Mouse (Mus musculus) heart, adult 2 months (tissue): ENCODE measurements around the gene Odf3l1. TPM values are rescaled to one million over a fixed set of nuclear protein-coding genes. Genes with fewer than 3 reads are reported as not detected.
"Not testable (repeated sequence)": the region's sequence is repeated elsewhere in the genome, so short reads cannot be mapped to it uniquely, and the experiment has no call there.

Experiments used
- DNase-seq, 2 experiments: peaks; one replicate each; pipeline ENCODE4 v3.0.0; 2021
- H3K27ac ChIP-seq: fragments of 200-600 bp; 2 replicates; pipeline ENCODE4 v1.8.1; 2022
- H3K27me3 ChIP-seq: fragments of 200-500 bp; 2 replicates; pipeline ENCODE4 v1.6.1; 2012; ENCODE audit warnings: mild to moderate bottlenecking, low read length, inconsistent platforms, mixed read lengths; ENCODE audit not compliant: control insufficient read depth, insufficient read depth
- H3K36me3 ChIP-seq: fragments of 200-500 bp; 2 replicates; pipeline ENCODE4 v1.6.1; 2012; ENCODE audit warnings: low read length, inconsistent platforms; ENCODE audit not compliant: control insufficient read depth, insufficient read depth
- H3K4me1 ChIP-seq: fragments of 200-500 bp; 2 replicates; pipeline ENCODE4 v1.6.1; 2011; ENCODE audit warnings: low read length; ENCODE audit not compliant: control insufficient read depth, insufficient read depth
- H3K4me3 ChIP-seq: fragments of 200-600 bp; 2 replicates; pipeline ENCODE4 v1.8.1; 2022
- H3K79me2 ChIP-seq: fragments of 200-500 bp; replicated peaks from 2 replicates; pipeline ENCODE4 v1.6.1; 2012; ENCODE audit warnings: mild to moderate bottlenecking, inconsistent platforms, low read length, moderate library complexity, mixed read lengths; ENCODE audit not compliant: control insufficient read depth, insufficient read depth
- H3K9ac ChIP-seq: fragments of 200-500 bp; 2 replicates; pipeline ENCODE4 v1.6.1; 2012; ENCODE audit warnings: low read depth, mild to moderate bottlenecking, control low read depth, inconsistent platforms, low read length, mixed read lengths
- CTCF ChIP-seq: fragments of 200-600 bp; IDR thresholded peaks from 2 replicates; pipeline ENCODE4 v1.8.1; 2022; ENCODE audit warnings: antibody characterized with exemption, mild to moderate bottlenecking, moderate library complexity
- EP300 ChIP-seq: fragments of 200-500 bp; IDR thresholded peaks from 2 replicates; pipeline ENCODE4 v1.6.1; 2011; ENCODE audit warnings: low read depth, low read length, control low read depth; ENCODE audit not compliant: insufficient read depth
- POLR2A ChIP-seq: fragments of 200-500 bp; IDR thresholded peaks from 2 replicates; pipeline ENCODE4 v1.6.1; 2011; ENCODE audit warnings: mild to moderate bottlenecking, low read depth, low read length, control low read depth; ENCODE audit not compliant: insufficient read depth
- WGBS: fragments of 180-500 bp; shearing (Covaris S2); methylation state at CpG from one replicate; pipeline ENCODE4 v1.1.7; 2018; 5-methylcytosine and 5-hydroxymethylcytosine counted together
- intact Hi-C: fragments of 180-260 bp; cut with DNase I; formaldehyde crosslinking; loops from one replicate; pipeline ENCODE4 v1.15.1; 2025
- long read RNA-seq: library from polyadenylated mRNA; stranded (forward); transcript quantifications from one replicate; pipeline ENCODE4 v2.0.0, GENCODE M21; 2021
- polyA plus RNA-seq: library from polyadenylated mRNA; depleted of rRNA; stranded (reverse); fragments of >200 nt; gene quantifications from 2 replicates; pipeline ENCODE4 v1.2.3, GENCODE M21; 2012; rRNA removed
- total RNA-seq, 2 experiments: library from RNA; stranded (reverse); gene quantifications; 2 replicates each; pipeline ENCODE4 v1.2.3; 2021

The Odf3l1 gene
- total RNA-seq (not detected), polyA plus RNA-seq (1.5 and 1.6 TPM in 2 replicates)
- long read RNA-seq: 0 reads

DNA sequence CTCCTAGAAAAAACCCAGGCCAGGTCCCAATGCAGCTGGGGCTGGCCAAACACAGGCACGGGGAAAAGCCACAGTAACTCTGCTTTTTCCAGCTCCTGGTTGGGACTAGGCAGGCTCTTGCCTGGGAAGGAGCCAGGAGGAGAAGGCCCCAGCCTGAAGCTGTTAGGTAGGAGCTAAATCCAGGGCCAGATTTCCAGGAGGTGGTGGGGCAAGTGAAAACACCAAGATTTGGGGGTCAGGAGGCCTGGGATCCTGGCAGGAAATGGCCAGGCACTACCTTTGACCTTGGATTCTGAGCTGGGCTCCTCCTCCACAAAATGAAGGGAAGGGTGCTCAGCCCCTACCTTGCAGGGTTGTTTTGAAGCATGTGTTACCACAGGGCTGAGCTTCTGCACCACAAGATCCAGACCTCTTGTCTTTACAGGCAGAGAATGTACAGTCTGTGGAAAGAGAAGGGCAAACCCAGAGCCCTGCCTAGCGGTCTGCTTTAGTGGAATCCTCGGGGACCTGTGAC, at the start of gene Odf3l1:
Odf3l1 (minus strand) TSS at position 464 of the 514 bp plus-strand sequence.
- intact Hi-C loops: no loop called here
- DNase-seq: peak in 1 of 2 experiments; percentile 48
- Histone ChIP-seq H3K4me1 (peaks cover 9% of the 10 kb centered on the region), H3K79me2 (no peaks in the 10 kb centered on the region), H3K27me3 (no peaks in the 10 kb centered on the region), H3K4me3 (peak within 1 kb of the TSS; percentile 57), H3K27ac (peak within 1 kb of the TSS; percentile 72), H3K9ac (peak within 1 kb of the TSS; percentile 62), H3K36me3 (no peaks in the 10 kb centered on the region)
- TF ChIP-seq CTCF (no peak), POLR2A (no peak), EP300 (0 out of 2 replicates have a peak, but pooled peaks have one; percentile 7)
- 13% methylated on average over 3 of the region's 3 CpGs for WGBS

DNA sequence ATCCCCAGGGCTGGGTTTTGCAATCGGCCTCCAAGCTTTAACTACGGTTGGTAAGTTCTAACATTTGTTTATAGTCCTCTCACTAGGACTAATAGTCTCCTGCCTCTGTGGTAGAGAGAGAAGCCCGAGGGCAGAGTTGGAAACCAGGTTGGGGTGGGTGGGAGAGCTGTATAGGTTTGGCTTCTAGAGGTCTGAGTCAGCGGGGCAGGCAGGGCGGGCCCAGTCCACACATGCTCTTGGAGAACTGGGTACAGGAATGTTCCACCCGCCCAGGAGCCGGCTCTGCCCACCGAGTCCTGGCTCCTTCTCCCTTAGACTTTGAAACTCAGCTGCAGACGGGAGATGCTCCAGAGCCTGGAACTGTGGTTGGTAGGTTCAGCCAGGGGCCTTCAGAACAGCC, 49.5 kb upstream of the Odf3l1 start:
- WGBS: 79% methylated on average over 9 of the region's 9 CpGs
- DNase-seq: peak in 1 of 2 experiments; percentile 19
- Histone ChIP-seq H3K9ac (no peak overlapping the region), H3K36me3 (peaks cover 4% of the 10 kb centered on the region; the same call in 1 of the 2 replicates), H3K4me1 (peaks cover 9% of the 10 kb centered on the region), H3K4me3 (no peak overlapping the region), H3K79me2 (no peaks in the 10 kb centered on the region), H3K27ac (no peak overlapping the region), H3K27me3 (no peaks in the 10 kb centered on the region)
- TF ChIP-seq POLR2A (no peak), EP300 (no peak), CTCF (no peak)
- intact Hi-C loops: no loop called here

DNA sequence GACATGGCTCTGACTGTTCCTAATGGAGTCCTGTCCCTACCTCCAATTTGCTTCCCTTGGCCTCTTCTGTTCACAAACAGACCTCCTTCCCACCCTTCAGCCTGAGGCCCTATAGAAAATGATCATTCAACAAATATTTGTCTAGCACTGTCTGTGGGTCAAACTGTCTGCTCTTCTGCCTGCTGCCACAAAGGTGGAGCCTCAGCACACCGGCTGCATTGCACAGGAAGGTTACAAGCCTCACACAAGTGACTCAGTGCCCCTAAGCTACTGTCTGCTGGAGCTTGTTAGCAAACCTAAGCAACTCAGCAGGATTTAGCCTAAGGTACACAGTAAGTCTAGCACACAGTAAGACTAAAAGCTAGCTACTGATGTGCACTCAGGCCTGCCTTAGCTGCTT, 46.5 kb upstream of the Odf3l1 start:
- intact Hi-C loops: no loop called here
- 50% methylated on average over 1 of the region's 1 CpGs for WGBS
- no peak overlapping the region for H3K9ac ChIP-seq
- peaks cover 5% of the 10 kb centered on the region for H3K4me1 ChIP-seq
- H3K27me3 ChIP-seq: no peaks in the 10 kb centered on the region
- no peak overlapping the region for H3K27ac ChIP-seq
- H3K79me2 ChIP-seq: no peaks in the 10 kb centered on the region
- peaks cover under 1% of the 10 kb centered on the region; the same call in 1 of the 2 replicates for H3K36me3 ChIP-seq
- TF ChIP-seq CTCF: no peak
- TF ChIP-seq POLR2A: no peak
- TF ChIP-seq EP300: no peak
- H3K4me3 ChIP-seq: no peak overlapping the region
- no peak for DNase-seq

DNA sequence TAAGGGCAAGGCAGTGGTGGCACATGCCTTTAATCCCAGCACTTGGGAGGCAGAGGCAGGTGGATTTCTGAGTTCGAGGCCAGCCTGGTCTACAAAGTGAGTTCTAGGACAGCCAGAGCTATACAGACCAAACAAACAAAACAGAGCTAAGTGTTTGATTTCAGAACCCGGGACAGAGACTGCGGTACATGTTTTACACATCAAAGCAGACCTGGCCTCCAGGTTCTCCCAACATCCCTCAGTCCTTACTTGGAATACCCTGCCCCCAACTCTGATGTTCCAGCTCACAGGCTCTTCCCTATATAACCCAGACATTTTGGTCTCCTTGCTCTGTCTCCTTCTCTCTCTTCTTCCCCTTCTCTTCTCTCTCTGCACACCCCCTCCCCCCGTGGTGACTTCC, 45.5 kb upstream of the Odf3l1 start:
- H3K79me2 ChIP-seq, H3K36me3 ChIP-seq, intact Hi-C loops, H3K27ac ChIP-seq, H3K4me1 ChIP-seq, H3K27me3 ChIP-seq, H3K9ac ChIP-seq, DNase-seq, H3K4me3 ChIP-seq: not testable (repeated sequence)
- WGBS: 45% methylated on average over 4 of the region's 4 CpGs

DNA sequence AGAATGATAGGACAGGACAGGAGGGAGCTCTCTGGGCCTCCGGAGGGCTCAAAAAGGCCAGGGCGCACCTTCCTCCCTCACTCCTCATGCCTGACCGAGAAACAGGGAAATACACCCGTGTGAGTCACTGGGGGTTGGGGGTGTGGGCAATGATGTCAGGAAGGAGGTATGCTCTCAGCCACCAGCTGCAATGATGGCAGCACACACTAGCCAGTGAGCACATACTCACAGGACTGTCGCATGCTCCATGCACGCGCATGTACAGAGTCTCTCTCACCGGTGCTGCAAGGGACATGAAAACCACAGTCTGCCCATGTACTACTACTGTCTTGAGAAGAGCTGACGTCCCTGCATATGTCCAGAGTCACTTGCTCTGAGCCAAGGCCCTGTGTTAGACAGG, 43.1 kb upstream of the Odf3l1 start:
- H3K27me3 ChIP-seq: no peaks in the 10 kb centered on the region
- intact Hi-C loops: no loop called here
- H3K27ac ChIP-seq: no peak overlapping the region
- 58% methylated on average over 9 of the region's 9 CpGs for WGBS
- TF ChIP-seq EP300 (no peak), CTCF (no peak), POLR2A (no peak)
- H3K36me3 ChIP-seq: no peaks in the 10 kb centered on the region
- DNase-seq: peak in 1 of 2 experiments; percentile 23
- no peak overlapping the region for H3K9ac ChIP-seq
- no peaks in the 10 kb centered on the region for H3K4me1 ChIP-seq
- no peak overlapping the region for H3K4me3 ChIP-seq
- no peaks in the 10 kb centered on the region for H3K79me2 ChIP-seq

DNA sequence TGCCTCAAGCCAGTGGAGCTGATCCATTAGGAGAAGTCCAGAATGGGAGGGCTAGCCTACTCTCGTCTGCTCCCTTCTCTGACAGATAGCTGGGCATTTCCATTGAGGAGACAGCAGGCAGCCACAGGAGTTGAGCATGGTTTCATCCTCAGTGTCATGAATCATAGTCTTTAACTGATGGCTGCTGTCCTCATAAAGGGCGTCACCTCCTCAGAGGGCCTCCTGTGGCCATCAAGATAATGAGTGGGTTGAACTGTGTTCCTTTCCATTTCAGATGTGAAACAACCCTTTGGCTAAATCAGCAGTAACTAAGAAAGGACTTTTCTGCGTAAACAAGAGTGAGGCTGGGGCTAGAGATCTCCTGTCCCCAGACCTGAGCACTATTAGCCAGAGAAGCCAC, 39.2 kb upstream of the Odf3l1 start:
- H3K4me3 ChIP-seq: no peak overlapping the region
- TF ChIP-seq CTCF: no peak
- TF ChIP-seq EP300: no peak
- intact Hi-C loops: no loop called here
- no peaks in the 10 kb centered on the region for H3K27me3 ChIP-seq
- H3K4me1 ChIP-seq: peaks cover 4% of the 10 kb centered on the region
- H3K27ac ChIP-seq: no peak overlapping the region
- 90% methylated on average over 3 of the region's 3 CpGs for WGBS
- no peaks in the 10 kb centered on the region for H3K36me3 ChIP-seq
- no peak overlapping the region for H3K9ac ChIP-seq
- H3K79me2 ChIP-seq: no peaks in the 10 kb centered on the region
- DNase-seq: no peak

DNA sequence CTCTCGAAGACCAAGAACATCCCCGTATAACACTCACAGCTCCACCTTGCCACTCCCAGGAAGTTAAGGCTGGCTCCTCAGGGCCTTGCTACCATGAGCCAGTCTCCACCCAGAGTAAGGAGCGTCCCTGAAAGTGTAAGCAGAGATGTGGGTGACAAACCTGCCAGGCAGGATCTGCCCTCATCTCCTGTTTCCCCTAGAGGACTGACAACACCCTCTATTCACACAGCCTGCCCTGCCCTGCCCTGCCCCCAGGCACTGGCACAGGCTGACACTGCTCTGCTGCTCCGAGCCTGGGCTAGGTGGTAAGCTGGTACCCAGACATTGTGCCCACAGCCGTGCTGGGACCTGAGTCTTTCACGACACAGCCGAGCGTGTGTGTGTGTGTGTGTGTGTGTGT, 36.7 kb upstream of the Odf3l1 start:
- intact Hi-C loops: no loop called here
- Histone ChIP-seq H3K27me3 (no peaks in the 10 kb centered on the region), H3K27ac (no peak overlapping the region), H3K9ac (no peak overlapping the region), H3K4me1 (peaks cover 4% of the 10 kb centered on the region), H3K36me3 (no peaks in the 10 kb centered on the region), H3K79me2 (no peaks in the 10 kb centered on the region), H3K4me3 (no peak overlapping the region)
- TF ChIP-seq EP300 (no peak), CTCF (no peak), POLR2A (no peak)
- WGBS: 43% methylated on average over 8 of the region's 8 CpGs
- no peak for DNase-seq
